ENCODE assay signal across 31 mouse cellular contexts in genomic region chr5:41758671-41759639, GRCm38 (mm10). TPM values are rescaled to one million over a fixed set of nuclear protein-coding genes. Genes with fewer than 3 reads are reported as not detected.
DNase-seq lines count a peak whose midpoint lies in the region; ATAC-seq lines count a peak whose summit lies in the region.
"Had no signal": no experiment of that assay in that cellular context is flagged by ENCODE, and none has a peak within 500 bp of the region (broad histone marks: within the 10 kb centered on the region; RNA-seq: fewer than 3 reads in every experiment).

No protein-coding gene starts in this region.

- no peak overlapping the region for H3K4me2 ChIP-seq in neural tube, embryonic 15.5 days
- H3K4me2 ChIP-seq in limb, embryonic 13.5 days (replicated peaks): peak overlapping the region; percentile 31
- 0 out of 2 replicates have a peak overlapping the region, but pooled peaks have one; percentile 20 for H3K4me2 ChIP-seq in stomach, embryonic 16.5 days (ENCODE audit: low read depth, low read length)
- no peak overlapping the region for H3K4me2 ChIP-seq in forebrain, embryonic 11.5 days (ENCODE audit: low read depth, low read length, severe bottlenecking)
- H3K4me2 ChIP-seq: heart, embryonic 13.5 days; hindbrain, embryonic 15.5 days; intestine, embryonic 15.5 days; liver, embryonic 13.5 days had no signal

- no peaks in the 10 kb centered on the region for H3K9me3 ChIP-seq in neural tube, embryonic 15.5 days (replicated peaks)
- H3K9me3 ChIP-seq in limb, embryonic 13.5 days: no peaks in the 10 kb centered on the region
- no peaks in the 10 kb centered on the region for H3K9me3 ChIP-seq in stomach, embryonic 16.5 days (replicated peaks; ENCODE audit: control insufficient read depth, low read length)
- H3K9me3 ChIP-seq in forebrain, embryonic 11.5 days (ENCODE audit: control insufficient read depth, low read length): no peaks in the 10 kb centered on the region
- H3K9me3 ChIP-seq: heart, embryonic 13.5 days; hindbrain, embryonic 15.5 days; intestine, embryonic 15.5 days; liver, embryonic 13.5 days; megakaryocyte, embryonic 14.5 days had no signal

- WGBS in neural tube, embryonic 15.5 days: 7% methylated on average over 19 of the region's 19 CpGs
- WGBS in limb, embryonic 13.5 days: 12% methylated on average over 19 of the region's 19 CpGs
- 28% methylated on average over 19 of the region's 19 CpGs for WGBS in stomach, embryonic 16.5 days
- WGBS in forebrain, embryonic 11.5 days: 2% methylated on average over 19 of the region's 19 CpGs

- no peak overlapping the region for H3K27ac ChIP-seq in neural tube, embryonic 15.5 days (replicated peaks)
- no peak overlapping the region for H3K27ac ChIP-seq in limb, embryonic 13.5 days
- H3K27ac ChIP-seq in stomach, embryonic 16.5 days (ENCODE audit: low read length): no peak overlapping the region
- H3K27ac ChIP-seq in forebrain, embryonic 11.5 days (ENCODE audit: low read depth, low read length): no peak overlapping the region
- H3K27ac ChIP-seq: heart, adult 2 months; heart, embryonic 13.5 days; hindbrain, embryonic 15.5 days; intestine, embryonic 15.5 days; kidney, postnatal 0 days; liver, embryonic 13.5 days had no signal

- H3K4me3 ChIP-seq in neural tube, embryonic 15.5 days (replicated peaks): no peak overlapping the region
- H3K4me3 ChIP-seq in limb, embryonic 13.5 days: peak overlapping the region; percentile 5; the same call in 1 of the 2 replicates
- H3K4me3 ChIP-seq in stomach, embryonic 16.5 days (replicated peaks; ENCODE audit: low read length): 0 out of 2 replicates have a peak overlapping the region, but pooled peaks have one; percentile 1
- no peak overlapping the region for H3K4me3 ChIP-seq in forebrain, embryonic 11.5 days (ENCODE audit: low read depth, low read length)
- H3K4me3 ChIP-seq: heart, adult 2 months; heart, embryonic 13.5 days; hindbrain, embryonic 15.5 days; intestine, embryonic 15.5 days; liver, embryonic 13.5 days; megakaryocyte, embryonic 14.5 days had no signal

- no peak for ATAC-seq in neural tube, embryonic 15.5 days (ENCODE audit: low FRiP score)
- ATAC-seq in limb, embryonic 13.5 days (ENCODE audit: low FRiP score, low read depth): no peak
- no peak for ATAC-seq in stomach, embryonic 16.5 days (ENCODE audit: insufficient read depth, low FRiP score)
- no peak for ATAC-seq in forebrain, embryonic 11.5 days (replicated peaks; ENCODE audit: low FRiP score)
- ATAC-seq: forebrain, embryonic 14.5 days; intestine, embryonic 15.5 days; lung, postnatal 0 days; midbrain, embryonic 16.5 days had no signal

- peak; percentile 54 for DNase-seq in heart, adult 11 months
- no peak for DNase-seq in heart, adult 8-10 months (ENCODE audit: low spot score)
- DNase-seq in neural tube, embryonic 10.5 days (ENCODE audit: extremely low spot score, low spot score): peak; percentile 55
- DNase-seq in right cerebral cortex, adult 2 months (ENCODE audit: low spot score in 2 of 2): no peak
- no peak for DNase-seq in forebrain, embryonic 11.5 days (ENCODE audit: low spot score)
- DNase-seq: adrenal gland, postnatal 10 days; cerebellum, adult 9-10 months; cerebellum, postnatal 36 days; gastrocnemius, postnatal 36 days; heart, adult 2 months; heart, postnatal 10 days; kidney, adult 8-10 months; liver, embryonic 13.5 days; lung, adult 18-20 months; lung, postnatal 4 days; spleen, adult 18-20 months had no signal

- peaks cover 95% of the 10 kb centered on the region for H3K27me3 ChIP-seq in neural tube, embryonic 15.5 days (replicated peaks)
- peaks cover 95% of the 10 kb centered on the region for H3K27me3 ChIP-seq in limb, embryonic 13.5 days
- peaks cover 81% of the 10 kb centered on the region for H3K27me3 ChIP-seq in stomach, embryonic 16.5 days (ENCODE audit: control insufficient read depth, insufficient read depth, low read length)
- H3K27me3 ChIP-seq in forebrain, embryonic 11.5 days (ENCODE audit: control insufficient read depth, insufficient read depth, low read length): peaks cover 92% of the 10 kb centered on the region

- H3K9ac ChIP-seq in neural tube, embryonic 15.5 days (replicated peaks): no peak overlapping the region
- H3K9ac ChIP-seq in limb, embryonic 13.5 days: no peak overlapping the region
- H3K9ac ChIP-seq in stomach, embryonic 16.5 days (ENCODE audit: low read length): no peak overlapping the region
- no peak overlapping the region for H3K9ac ChIP-seq in forebrain, embryonic 11.5 days (ENCODE audit: low read length)
- H3K9ac ChIP-seq: heart, embryonic 13.5 days; hindbrain, embryonic 15.5 days; intestine, embryonic 15.5 days; liver, embryonic 13.5 days had no signal

- no peaks in the 10 kb centered on the region for H3K36me3 ChIP-seq in neural tube, embryonic 15.5 days
- 0 out of 2 replicates have a peak, but pooled peaks cover 3% of the 10 kb centered on the region for H3K36me3 ChIP-seq in limb, embryonic 13.5 days
- H3K36me3 ChIP-seq in stomach, embryonic 16.5 days (ENCODE audit: control insufficient read depth, insufficient read depth, low read length): no peaks in the 10 kb centered on the region
- no peaks in the 10 kb centered on the region for H3K36me3 ChIP-seq in forebrain, embryonic 11.5 days (ENCODE audit: control insufficient read depth, insufficient read depth, low read length)
- H3K36me3 ChIP-seq: G1E; heart, embryonic 13.5 days; hindbrain, embryonic 15.5 days; intestine, embryonic 15.5 days; liver, embryonic 13.5 days had no signal

- H3K4me1 ChIP-seq in neural tube, embryonic 15.5 days: peaks cover 18% of the 10 kb centered on the region
- H3K4me1 ChIP-seq in limb, embryonic 13.5 days: peaks cover 25% of the 10 kb centered on the region
- H3K4me1 ChIP-seq in stomach, embryonic 16.5 days (ENCODE audit: control insufficient read depth, insufficient read depth, low read length): 0 out of 2 replicates have a peak, but pooled peaks cover 8% of the 10 kb centered on the region
- H3K4me1 ChIP-seq in forebrain, embryonic 11.5 days (replicated peaks; ENCODE audit: control insufficient read depth, insufficient read depth, low read length): peaks cover 8% of the 10 kb centered on the region

RNA-seq across cellular contexts. Expression of gene Nkx3-2, which starts 5.3 kb away (rescaled TPM):
- total RNA-seq in heart, adult 8-10 months (2022): not detected
- polyA plus RNA-seq in neural tube, embryonic 15.5 days (2015; fragmentation: Nextera tagmentation; extraction: Ambion mirVana): 0.23 and 0.82 TPM in 2 replicates
- polyA plus RNA-seq in limb, embryonic 13.5 days (2015; fragmentation: Nextera tagmentation; extraction: Ambion mirVana): 5.2 and 5.7 TPM in 2 replicates
- polyA plus RNA-seq in stomach, embryonic 16.5 days (2015; fragmentation: Nextera tagmentation; extraction: Ambion mirVana): 1.9 and 2.5 TPM in 2 replicates
- polyA plus RNA-seq in forebrain, embryonic 11.5 days (2014; fragmentation: Nextera tagmentation; extraction: Ambion mirVana): not detected in 2 replicates
- total RNA-seq: G1E; gastrocnemius, postnatal 36 days; heart, adult 2 months; heart, postnatal 10 days; hematopoietic stem cell, adult 5-6 weeks; left cerebral cortex, postnatal 10 days had no signal
- polyA plus RNA-seq: forebrain, embryonic 14.5 days; G1E; hindbrain, embryonic 15.5 days; kidney, postnatal 0 days; liver, embryonic 13.5 days; lung, postnatal 0 days; midbrain, embryonic 16.5 days; neural tube, embryonic 14.5 days had no signal

RNA-seq across cellular contexts. Expression of gene Rab28, which starts 51.0 kb away (rescaled TPM):
- 100 to 1,000 TPM in 1 of 4 experiments, 10 to 100 TPM in 3; 95.5 to 106 (median 97.0) TPM for total RNA-seq in heart, adult 8-10 months (2022)
- polyA plus RNA-seq in neural tube, embryonic 15.5 days (2015; fragmentation: Nextera tagmentation; extraction: Ambion mirVana): 56.5 and 63.7 TPM in 2 replicates
- 87.4 and 90.1 TPM in 2 replicates for polyA plus RNA-seq in limb, embryonic 13.5 days (2015; fragmentation: Nextera tagmentation; extraction: Ambion mirVana)
- polyA plus RNA-seq in stomach, embryonic 16.5 days (2015; fragmentation: Nextera tagmentation; extraction: Ambion mirVana): 53.3 and 65.4 TPM in 2 replicates
- polyA plus RNA-seq in forebrain, embryonic 11.5 days (2014; fragmentation: Nextera tagmentation; extraction: Ambion mirVana): 95.8 and 98.2 TPM in 2 replicates

Comparison
In these comparisons a context has a peak if more than half of its experiments do, and no peak if none do; other contexts are left out.
1. DNase-seq: peak in heart, adult 11 months (single experiment) and neural tube, embryonic 10.5 days (single experiment); none in heart, adult 8-10 months (single experiment), right cerebral cortex, adult 2 months (0 of 2) and forebrain, embryonic 11.5 days (single experiment).
2. H3K4me2 ChIP-seq: peak in limb, embryonic 13.5 days (single experiment) and stomach, embryonic 16.5 days (single experiment); none in neural tube, embryonic 15.5 days (single experiment) and forebrain, embryonic 11.5 days (single experiment).
3. H3K4me3 ChIP-seq: peak in limb, embryonic 13.5 days (single experiment) and stomach, embryonic 16.5 days (single experiment); none in neural tube, embryonic 15.5 days (single experiment) and forebrain, embryonic 11.5 days (single experiment).